Mouse (Mus musculus) megakaryocyte progenitor cell, adult 5-6 weeks (primary cell): Measurements from ENCODE around the gene Mpzl3. TPM values are rescaled to one million over a fixed set of nuclear protein-coding genes. Genes with fewer than 3 reads are reported as not detected.

Experiments used
- ATAC-seq: replicated peaks from 2 replicates; pipeline ENCODE4 v1.8.0; 2016; ENCODE audit warnings: mild to moderate bottlenecking, moderate TSS enrichment, inconsistent platforms; ENCODE audit not compliant: poor library complexity
- total RNA-seq, 2 experiments: library from RNA; stranded (forward) in 1 of 2; stranded (reverse) in 1 of 2; fragments of 157-497, 149-512 nt in 1 of 2; fragments of 200-1000 nt in 1 of 2; gene quantifications; 2 replicates each; pipeline versions ENCODE4 v1.2.3 to v1.2.4; 2015 to 2017

Mpzl3 gene
- total RNA-seq, 2 experiments from 2014 or later = 0.35 to 0.58 TPM

DNA sequence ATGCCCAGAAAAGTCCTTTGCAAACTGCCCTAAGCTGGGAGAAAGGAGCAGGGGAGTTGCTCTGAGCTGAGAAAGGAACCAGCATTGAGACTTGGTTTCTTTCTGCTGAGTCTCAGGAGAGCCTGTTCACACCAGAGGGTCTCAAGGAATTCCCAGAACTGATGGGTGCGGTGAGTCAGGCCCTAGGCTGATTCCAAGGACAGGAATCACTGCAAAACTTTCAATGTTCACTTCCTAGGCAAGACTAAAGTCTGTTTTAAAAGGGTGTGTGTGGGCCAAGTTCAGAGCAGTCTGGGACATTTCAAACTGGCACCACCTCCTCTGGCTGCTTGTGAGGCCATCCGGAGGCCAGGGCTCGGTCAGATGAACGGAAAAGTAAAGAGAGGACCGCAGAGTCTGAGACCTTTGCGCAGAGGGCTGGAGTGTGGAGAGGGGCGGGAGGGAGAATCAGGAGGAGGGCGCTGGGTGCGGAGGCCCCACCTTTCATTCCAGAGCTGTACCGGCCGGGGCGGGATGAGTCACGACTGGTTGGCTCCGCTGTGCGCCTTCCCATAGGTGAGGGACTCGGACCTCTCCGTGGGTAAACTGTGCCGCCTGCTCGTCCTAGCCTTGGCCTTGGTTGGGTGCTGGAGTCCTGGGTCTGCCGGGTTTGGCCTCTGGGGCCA lies 12.8 kb upstream of the Mpzl3 start:
- no peak for ATAC-seq

DNA sequence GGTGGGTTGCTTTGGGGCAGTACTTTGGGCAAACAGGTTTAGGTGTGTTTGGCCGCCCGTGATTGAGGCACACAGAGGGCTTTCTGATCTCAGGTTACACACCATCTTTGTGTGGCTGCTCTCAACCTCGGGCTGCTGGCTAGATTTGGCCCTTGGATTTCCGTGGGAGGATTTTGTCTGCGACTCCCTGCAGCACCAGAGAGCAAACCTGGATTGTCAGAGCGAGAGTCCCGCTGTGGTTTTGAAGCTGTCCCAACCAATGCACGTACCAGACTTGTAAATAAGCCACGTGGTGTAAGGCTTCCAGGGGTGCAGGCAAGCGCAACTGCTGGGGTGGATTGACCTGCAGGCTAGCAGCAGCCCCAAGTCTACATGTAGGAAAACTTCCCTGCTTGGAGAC lies 12.0 kb upstream of the Mpzl3 start:
- no peak for ATAC-seq

DNA sequence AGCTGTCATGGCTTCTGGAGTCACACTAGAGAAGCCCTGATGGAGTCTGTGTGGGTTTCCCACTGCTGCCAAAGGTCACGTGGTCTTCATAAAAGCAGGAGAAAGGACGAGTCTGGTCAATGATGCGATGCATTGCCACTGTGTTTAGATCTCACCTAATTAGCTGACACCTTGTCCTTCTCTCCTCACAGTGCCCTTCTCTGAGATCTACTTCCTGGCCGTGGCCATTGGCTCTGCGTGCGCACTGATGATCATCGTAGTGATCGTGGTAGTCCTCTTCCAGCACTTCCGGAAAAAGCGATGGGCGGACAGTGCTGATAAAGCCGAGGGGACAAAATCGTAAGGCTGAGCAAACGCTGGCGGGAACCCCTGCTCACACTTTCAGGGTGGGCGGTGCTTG lies 8.0 kb upstream of the Mpzl3 start:
- no peak for ATAC-seq

DNA sequence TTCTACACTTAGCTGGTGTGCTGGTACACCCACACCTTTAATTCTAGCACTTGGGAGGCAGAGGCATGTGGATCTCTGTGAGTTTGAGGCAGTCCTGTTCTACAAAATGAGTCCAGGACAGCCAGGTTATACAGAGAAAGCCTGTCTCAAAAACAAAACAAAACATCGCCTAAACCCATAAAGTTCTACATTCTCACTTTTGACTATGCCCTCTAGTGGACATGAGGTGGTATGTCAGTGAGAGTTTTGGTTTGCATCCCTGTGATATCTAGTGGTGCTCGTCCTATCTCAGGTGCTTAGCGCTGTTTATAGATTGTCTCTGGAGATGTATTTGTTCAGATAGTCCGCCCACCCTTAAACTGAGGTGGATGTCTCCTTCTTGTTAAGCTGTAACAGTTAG lies 6.5 kb upstream of the Mpzl3 start:
- peak; percentile 58; the same call in 1 of the 2 replicates for ATAC-seq

DNA sequence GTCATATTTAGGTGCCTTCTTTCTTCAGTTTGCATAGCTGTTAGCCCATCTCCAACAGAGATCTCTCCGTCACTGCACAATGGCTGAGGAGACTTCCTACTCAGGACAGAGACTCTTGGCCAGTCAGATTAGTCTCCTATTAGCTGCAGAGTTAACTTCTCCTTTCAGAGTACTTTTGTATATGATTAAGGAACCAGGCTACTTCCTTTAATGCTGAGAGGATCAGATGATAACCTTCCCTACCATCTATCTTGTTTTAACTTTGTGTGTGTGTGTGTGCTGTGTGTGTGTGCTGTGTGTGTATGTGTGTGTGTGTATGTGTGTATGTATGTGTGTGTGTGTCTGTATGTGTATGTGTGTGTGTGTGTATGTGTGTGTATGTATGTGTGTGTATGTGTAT lies 5.3 kb upstream of the Mpzl3 start:
- ATAC-seq = peak; percentile 66

DNA sequence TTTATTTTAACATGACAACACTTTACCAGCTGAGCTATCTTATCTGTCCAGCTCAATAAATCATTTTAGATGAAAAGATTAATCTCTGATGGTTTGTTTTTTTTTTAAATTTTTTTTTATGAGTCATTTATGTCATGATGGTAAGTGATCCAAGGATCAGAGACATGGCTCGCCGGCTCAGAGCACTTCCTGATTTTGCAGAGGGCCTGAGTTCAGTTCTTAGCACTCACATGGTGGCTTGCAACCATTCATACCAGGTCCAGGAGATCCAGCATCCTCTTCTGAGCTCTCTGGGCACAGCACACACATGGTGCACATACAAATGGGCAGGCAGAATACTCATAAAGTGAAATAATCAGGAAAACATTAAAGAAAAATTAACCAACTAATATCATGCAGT lies 4.7 kb upstream of the Mpzl3 start:
- no peak for ATAC-seq

DNA sequence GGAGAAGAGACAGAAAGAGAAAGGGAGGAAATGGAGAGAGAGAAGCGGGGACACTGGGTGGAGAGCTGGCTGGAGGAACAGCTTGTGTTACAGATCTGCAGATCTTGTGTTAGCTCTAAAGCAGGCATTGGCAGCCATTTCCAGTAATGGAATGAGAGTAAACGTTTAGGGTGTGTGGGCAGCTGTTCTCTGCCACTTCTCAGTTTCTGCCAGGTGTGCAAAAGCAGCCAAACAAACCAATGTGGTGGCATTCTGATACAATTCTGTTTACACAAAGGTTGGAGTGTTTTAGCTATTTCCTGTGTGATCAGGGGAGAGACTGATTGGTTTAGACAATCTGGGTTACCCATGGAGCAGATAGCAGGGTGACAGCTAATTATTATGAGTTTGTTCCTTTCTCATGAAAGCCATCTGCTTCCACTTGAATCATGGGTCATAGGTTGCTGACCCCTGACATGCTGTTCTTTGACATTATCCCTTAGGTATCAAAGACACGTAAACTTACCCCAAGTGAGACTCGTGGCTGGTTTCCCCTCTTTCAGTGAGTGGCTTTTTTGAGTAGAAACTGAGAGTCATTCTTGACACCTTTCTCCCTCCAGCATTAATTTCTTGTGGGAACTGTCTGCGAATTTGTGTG lies 3.4 kb downstream of the Mpzl3 start:
- ATAC-seq = no peak

DNA sequence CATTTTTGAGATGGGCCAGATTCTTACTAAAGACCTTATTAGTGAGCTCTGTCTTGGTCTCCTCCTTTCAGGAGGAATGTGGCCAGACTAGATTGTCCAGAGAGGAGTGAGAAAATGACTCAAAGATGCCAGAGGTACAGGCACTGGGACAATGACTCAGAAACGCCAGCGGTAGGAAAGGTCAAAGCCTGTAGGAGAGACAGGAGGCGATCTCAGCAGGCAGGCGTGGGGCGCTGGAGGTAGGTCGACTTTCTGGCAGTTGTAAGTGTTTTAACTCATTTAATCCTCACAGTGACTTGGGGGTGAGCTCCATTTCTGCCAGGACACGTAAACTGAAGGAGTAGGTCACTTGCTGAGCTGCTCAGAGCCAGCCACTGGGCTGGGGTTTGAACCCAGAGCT lies 5.2 kb downstream of the Mpzl3 start:
- no peak for ATAC-seq

DNA sequence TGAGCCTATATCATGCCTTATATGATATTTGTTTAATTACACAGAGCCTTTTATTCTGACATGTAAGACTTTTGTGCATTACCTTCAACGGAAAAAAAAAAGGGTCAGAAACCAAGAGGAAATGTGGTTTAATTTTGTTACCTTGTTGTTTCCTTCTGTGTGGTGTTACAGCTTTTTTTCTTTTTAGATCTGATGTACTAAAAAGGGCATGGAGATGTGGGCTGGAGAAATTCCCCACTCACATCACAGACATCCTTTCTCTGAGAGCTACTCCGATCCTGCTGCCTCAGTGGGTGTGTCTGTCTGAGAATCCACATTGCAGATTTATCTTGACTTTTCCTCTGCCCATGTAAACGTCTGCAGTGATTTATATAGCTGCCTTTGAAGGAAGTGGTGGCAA lies 7.7 kb downstream of the Mpzl3 start:
- no peak for ATAC-seq

DNA sequence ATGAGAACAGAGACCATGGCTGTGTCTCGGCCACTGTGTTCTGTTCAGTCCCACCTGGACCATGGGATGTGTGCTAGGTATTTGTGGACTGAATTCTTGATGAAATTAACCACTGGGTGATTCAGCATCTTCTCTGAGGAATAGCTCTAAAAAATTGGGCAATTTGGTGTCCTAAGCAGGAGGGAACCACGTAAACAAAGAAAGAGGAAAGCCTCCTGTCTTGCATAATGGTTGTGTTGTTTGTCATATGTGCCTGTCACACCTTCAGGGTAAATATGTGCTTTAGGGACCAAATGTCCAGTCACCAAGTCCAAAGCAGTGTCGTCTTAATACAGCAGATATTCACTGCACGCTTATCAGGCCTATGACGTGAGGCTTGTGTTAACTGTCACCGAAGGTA lies 9.4 kb downstream of the Mpzl3 start:
- peak; percentile 46 for ATAC-seq

DNA sequence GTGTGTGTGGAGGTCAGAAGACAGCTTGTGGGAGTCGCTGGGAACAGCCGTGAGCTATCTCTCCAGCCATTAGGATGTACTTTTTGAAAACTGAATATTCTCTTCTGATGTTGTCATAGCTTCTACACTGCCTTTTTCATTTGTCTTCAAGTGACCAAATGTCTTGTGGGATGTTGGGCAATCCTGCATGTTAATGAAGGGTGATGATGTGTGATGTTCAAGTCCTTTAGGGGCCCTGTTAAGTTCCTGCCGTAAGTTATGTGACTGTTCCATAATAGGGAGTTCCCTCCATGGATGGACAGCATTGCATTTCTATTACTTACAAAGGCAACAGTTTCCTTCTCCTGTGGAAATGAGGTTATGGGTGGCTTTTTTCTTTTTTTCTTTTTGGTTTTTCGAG lies 11.7 kb downstream of the Mpzl3 start:
- peak; percentile 23; the same call in 1 of the 2 replicates for ATAC-seq

DNA sequence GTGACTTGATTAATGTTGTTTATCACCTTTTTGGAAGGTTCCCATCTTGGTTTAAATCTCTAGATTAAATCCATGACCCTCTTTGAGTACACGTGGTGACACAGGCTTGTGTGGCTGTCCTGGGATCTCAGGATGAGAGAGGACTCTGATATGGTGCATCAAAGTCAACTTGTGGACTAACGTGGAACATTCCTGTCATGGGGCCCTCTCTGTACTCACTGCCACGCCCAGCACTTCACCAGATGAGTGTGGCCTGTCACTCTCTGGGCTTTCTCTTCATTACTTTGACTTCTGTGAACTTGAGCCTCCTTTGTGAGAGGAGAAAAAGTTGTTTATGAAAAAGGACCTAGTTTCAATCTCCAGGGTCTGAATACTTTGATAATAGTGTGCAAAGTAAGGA lies 16.8 kb downstream of the Mpzl3 start:
- ATAC-seq = no peak

DNA sequence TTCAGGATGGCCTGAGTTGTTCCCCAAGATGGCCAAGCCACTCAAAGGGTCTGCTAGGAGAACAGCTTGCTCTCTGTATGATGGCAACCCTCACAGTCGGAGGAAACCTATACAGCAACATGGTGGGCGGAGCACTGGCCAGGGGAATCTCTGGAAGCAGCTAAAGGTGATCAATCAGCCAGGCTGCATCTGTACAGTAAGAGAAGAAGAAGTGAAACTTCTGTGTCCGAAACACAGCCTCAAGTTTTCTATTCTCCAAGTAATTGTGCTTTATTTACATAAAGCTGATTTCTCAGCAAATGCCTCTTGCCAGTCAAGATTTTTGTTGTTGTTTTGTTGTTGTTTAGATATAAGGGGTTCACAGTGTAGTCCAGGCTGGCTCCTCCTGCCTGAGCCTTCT lies 22.9 kb downstream of the Mpzl3 start:
- no peak for ATAC-seq

DNA sequence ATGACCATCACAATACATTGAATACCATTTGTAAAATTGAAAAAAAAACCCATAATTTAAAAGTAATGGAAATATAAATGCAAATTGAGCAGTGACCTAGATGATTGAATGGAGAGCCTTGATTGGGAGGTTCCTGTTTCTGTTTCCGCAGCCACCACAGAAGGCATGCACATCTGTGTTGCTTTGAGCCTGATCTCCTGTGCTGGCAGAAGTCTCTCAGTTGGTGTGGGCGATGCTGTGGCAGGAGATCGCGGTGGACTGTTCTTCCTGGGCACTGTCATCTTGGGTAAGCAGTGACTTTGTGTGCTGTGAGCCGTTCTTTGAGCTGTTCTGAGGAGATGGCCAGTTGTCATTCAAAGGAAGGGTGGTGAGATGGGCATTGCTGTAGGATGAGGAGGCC lies 24.0 kb downstream of the Mpzl3 start, which contains the start of gene Jaml:
Gene Jaml (plus strand): TSS at position 173 of the 400 bp plus-strand sequence.
- peak; percentile 95 for ATAC-seq

DNA sequence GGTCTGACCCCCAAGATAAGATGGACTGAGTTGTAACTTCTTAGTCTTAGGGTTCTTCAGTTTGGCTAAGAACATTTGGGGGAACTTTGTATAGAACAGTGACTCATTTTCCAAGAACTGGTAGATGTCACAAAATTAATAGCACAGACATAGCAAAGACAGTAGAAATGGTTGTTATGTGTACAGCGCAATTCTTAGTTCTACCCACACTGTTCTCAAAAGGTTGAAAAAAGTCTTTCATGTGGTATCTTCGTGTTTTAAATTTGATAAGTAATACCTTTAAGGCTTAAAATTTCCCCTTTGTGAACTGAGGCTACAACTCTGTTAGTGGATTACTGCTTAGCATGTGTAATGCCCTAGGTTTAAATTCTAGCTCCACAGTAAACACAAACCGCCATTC lies 28.1 kb downstream of the Mpzl3 start:
- no peak for ATAC-seq

DNA sequence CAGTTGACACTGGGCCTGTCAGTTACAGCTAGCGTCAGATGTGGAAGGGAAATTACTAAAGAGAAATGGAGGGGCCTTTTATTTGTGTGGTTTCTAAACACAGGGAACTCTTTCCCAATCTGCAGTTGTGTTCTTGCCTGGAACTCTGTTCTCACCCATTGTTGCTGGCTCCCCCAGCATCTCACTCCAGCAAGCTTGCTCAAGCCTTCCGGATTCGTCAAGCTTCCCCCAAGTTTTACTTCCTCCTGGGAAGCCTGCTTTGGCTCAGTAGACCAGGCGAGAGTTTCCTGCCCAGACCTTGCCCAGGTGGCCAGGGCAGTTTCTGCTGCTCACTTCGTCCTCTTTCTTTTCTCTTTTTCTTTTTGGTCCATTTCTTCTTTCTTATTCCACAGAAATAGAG lies 29.6 kb downstream of the Mpzl3 start:
- ATAC-seq = peak; percentile 90

DNA sequence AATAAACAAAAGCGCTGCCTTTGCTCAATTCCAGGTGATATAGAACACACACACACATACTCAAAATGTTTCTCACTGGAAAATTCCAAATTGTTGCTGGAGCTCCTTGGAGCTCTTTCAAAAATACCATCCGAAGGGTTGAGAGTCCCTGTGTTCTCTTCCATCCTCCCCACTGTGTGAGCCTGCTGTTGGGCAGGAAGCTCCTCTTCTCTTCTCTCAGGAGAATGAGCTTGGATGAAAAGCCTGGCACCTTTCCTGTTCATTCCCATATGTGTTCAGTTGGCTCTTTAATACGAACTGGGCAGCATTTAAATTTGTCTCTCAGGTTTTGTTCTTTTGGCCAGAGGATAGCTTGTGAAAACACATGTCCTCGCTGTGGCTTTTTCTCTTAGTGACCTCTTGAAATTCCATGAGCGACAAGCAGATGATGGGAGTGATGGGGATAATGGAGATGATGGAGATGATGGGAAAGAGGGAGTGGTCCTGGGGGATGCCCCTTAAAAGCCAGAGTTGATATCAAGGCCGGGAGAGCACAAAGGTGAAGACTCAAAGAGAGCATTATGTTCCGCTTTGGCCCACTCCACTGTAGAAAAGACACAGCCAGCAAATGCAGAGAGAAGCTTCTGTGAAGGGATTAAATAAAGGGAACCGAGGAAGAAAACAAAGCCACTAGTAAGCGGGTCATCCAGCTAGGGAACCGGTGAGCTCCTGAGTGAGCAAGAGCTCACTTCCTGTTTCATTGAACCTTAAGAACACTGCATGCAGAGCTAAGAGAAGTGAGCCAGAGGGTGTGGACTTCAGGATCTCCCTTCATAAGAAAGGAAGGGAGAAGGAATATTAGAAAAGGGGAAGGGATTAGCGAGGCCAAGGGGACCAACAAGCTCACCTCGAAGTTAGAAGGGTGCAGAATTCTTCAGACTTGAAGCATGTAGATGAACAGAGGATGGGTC lies 31.0 kb downstream of the Mpzl3 start:
- peak; percentile 54 for ATAC-seq

DNA sequence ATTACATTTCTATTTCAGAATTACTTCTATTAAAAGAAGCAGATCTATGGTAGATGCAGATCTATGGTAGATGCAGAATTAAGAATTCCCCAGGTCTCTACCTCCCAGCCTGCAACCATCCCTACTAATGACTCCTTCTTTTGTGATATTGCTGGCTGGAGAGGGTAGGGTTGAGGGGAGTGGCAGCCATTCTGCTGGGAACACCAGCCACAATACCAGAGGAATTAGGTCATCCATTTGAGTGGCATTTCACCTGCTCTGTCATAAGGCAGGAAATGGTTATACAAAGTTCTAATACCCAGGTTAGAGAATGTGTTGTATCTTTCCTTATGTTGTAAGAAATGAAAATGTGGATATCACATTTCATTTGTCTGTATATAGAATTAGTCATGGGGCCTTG lies 33.1 kb downstream of the Mpzl3 start:
- no peak for ATAC-seq

DNA sequence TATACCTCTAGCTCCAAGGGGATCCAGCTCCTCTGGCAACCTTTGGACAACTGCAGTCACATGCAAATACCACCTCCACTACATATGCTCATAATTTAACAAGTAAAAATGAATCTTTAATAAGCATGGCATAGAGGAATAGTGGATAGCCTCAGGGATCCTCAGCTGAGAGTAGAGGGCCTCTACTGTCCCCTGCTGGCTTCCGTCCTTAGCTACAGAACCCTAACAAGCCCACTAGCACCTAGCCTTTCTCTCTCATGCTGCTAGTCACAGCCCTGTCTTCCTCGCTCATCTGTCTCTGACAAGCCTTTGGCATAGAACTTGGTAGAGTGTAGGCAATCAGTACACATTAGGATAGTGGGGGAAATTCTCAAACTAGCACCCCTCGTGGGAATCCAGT lies 35.8 kb downstream of the Mpzl3 start:
- no peak for ATAC-seq

DNA sequence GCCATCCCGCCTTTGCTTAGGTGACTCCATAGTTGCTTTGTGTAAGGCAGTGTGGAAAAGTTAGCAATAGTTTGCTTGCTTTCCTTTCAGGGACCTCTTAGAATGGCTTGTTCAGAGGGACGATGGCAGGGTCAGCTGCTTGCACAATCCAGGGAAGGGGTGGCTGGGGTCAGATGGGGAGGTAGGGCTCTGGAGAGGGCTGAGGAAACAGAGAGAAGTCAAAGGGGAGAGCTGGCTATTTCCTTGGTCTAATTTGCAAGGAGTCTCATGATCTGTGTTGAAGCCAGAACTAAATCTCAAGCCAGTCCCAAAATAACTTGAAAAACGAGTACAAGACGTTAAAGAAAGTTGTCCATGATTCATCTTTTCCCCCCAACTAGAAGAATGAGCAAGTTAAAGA lies 37.7 kb downstream of the Mpzl3 start:
- ATAC-seq = no peak

DNA sequence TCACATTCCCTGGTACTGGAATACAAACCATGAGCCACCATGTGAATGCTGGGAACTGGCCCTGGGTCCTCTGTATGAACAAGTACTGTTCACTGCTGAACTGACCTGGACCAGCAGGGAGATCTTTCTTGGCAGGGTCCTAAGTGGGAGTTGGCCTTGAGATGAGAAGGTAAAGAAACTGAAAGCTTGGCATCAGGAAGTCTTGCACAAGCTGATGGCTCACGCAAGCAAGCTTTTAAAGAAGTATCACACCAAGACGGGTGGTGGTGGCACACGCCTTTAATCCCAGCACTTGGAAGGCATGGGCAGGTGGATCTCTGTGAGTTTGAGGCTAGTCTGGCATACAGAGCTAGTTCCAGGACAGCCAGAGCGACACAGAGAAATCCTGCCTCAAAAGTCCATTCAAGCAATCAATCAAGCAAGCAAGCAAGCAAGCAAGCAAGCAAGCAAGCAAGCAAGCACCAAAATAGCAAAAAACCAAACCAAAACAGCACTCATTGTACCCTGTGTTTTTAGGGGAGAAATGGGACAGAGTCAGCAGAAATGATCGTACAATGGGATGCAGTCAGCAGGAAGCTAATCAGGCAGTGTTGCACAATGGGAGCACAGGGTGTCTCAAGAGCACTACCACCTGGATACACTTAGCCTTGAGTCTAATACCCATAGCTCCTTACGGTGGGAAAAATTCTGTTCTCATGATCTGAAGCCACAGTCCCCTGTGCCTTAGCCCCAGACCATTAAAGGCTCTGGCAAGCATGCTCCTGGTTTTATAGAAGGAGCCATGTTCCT lies 40.4 kb downstream of the Mpzl3 start:
- ATAC-seq = peak; percentile 79
